Mouse (Mus musculus) hindbrain, embryonic 16.5 days (tissue): ENCODE results near the gene Tm4sf5. TPM values are rescaled to one million over a fixed set of nuclear protein-coding genes. Genes with fewer than 3 reads are reported as not detected.
"Not testable (repeated sequence)": the region's sequence is repeated elsewhere in the genome, so short reads cannot be mapped to it uniquely, and the experiment has no call there.

Experiments used
- ATAC-seq: fragments of 200-750 bp; cut with Nextera tagmentation; 2 replicates; pipeline ENCODE4 v1.8.0; 2017; ENCODE audit warnings: moderate TSS enrichment, moderate library complexity
- H3K27ac ChIP-seq: fragments of 300-500 bp; sonication (generic); 2 replicates; pipeline ENCODE4 v1.5.1; 2014; ENCODE audit warnings: low read depth, mild to moderate bottlenecking, control low read depth, low read length, moderate library complexity
- H3K27me3 ChIP-seq: fragments of 300-500 bp; sonication (generic); replicated peaks from 2 replicates; pipeline ENCODE4 v1.6.1; 2014; ENCODE audit warnings: low read length; ENCODE audit not compliant: control insufficient read depth, insufficient read depth
- H3K36me3 ChIP-seq: fragments of 300-500 bp; sonication (generic); 2 replicates; pipeline ENCODE4 v1.6.1; 2014; ENCODE audit warnings: mild to moderate bottlenecking, low read length, moderate library complexity, mixed read lengths; ENCODE audit not compliant: control insufficient read depth, insufficient read depth
- H3K4me1 ChIP-seq: fragments of 300-500 bp; sonication (generic); 2 replicates; pipeline ENCODE4 v1.6.1; 2014; ENCODE audit warnings: low read depth, low read length; ENCODE audit not compliant: control insufficient read depth, insufficient read depth
- H3K4me2 ChIP-seq: fragments of 300-500 bp; sonication (generic); 2 replicates; pipeline ENCODE4 v1.6.1; 2014; ENCODE audit warnings: mild to moderate bottlenecking, low read length, control low read depth, moderate library complexity
- H3K4me3 ChIP-seq: fragments of 300-500 bp; sonication (generic); 2 replicates; pipeline ENCODE4 v1.5.1; 2014; ENCODE audit warnings: mild to moderate bottlenecking, low read length, control low read depth, moderate library complexity
- H3K9ac ChIP-seq: fragments of 300-500 bp; sonication (generic); 2 replicates; pipeline ENCODE4 v1.6.1; 2014; ENCODE audit warnings: low read depth, mild to moderate bottlenecking, control low read depth, low read length, moderate library complexity
- H3K9me3 ChIP-seq: fragments of 300-500 bp; sonication (generic); 2 replicates; pipeline ENCODE4 v1.6.1; 2014; ENCODE audit warnings: mild to moderate bottlenecking, low read length, moderate library complexity; ENCODE audit not compliant: control insufficient read depth
- WGBS: fragments of 180-500 bp; shearing (Covaris S2); extraction: QIAGEN DNeasy Blood & Tissue Kit; methylation state at CpG from one replicate; pipeline ENCODE4 v1.1.7; 2014; 5-methylcytosine and 5-hydroxymethylcytosine counted together
- polyA plus RNA-seq: library from polyadenylated mRNA; unstranded; fragments of >200 nt; fragmentation: Nextera tagmentation; extraction: Ambion mirVana; gene quantifications from 2 replicates; pipeline ENCODE4 v1.2.1, GENCODE M21; 2015

The Tm4sf5 gene
- polyA plus RNA-seq, 1 experiment from 2014 or later: 5.5 TPM

DNA sequence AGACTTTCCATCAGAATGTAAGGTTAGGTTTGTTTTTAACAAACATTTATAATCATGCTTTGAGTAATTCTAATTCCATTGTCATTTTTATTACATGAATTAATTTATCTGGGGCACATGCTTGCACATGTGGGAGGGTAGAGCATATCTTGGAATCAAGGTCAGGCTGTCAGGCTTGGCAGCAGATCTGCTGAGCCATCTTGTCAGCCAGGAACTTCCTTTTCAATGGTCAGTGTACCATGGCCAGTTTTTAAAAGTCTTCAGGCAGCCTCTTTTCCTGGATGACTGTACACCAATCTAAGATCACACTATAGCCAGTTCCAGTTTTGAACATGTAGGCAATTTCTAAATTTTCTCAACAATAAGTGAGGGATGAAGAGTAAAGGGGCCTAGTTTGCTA, 32.3 kb upstream of the Tm4sf5 start:
- ATAC-seq: no peak
- Histone ChIP-seq H3K36me3 (no peaks in the 10 kb centered on the region), H3K9ac (no peak overlapping the region)

DNA sequence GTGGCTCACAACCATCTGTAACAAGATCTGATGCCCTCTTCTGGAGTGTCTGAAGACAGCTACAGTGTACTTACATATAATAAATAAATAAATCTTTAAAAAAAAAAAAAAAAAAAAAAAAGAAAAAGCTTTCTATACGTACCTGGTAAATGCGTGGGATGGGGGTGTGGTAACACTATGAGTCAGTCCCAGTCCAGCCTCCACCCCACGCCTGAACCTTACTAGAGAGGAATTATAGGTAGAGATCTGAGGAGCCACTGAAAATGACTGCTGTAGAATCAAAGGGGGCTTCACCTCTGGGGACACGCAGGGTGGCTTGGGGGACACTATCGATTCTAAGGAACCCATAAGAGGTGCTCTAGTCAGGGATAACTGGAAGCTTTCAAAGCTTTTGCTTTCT, 31.8 kb upstream of the Tm4sf5 start:
- not testable (repeated sequence) for H3K9ac ChIP-seq, ATAC-seq, H3K27me3 ChIP-seq, H3K4me3 ChIP-seq, H3K36me3 ChIP-seq, H3K4me2 ChIP-seq, H3K27ac ChIP-seq, H3K9me3 ChIP-seq, H3K4me1 ChIP-seq
- WGBS: 87% methylated on average over 5 of the region's 5 CpGs

More for the DNA sequence above, 32.3 kb upstream of the Tm4sf5 start:
- Histone ChIP-seq H3K4me3 (no peak overlapping the region), H3K9me3 (no peaks in the 10 kb centered on the region), H3K4me1 (no peaks in the 10 kb centered on the region), H3K27me3 (no peaks in the 10 kb centered on the region), H3K4me2 (no peak overlapping the region), H3K27ac (no peak overlapping the region)

DNA sequence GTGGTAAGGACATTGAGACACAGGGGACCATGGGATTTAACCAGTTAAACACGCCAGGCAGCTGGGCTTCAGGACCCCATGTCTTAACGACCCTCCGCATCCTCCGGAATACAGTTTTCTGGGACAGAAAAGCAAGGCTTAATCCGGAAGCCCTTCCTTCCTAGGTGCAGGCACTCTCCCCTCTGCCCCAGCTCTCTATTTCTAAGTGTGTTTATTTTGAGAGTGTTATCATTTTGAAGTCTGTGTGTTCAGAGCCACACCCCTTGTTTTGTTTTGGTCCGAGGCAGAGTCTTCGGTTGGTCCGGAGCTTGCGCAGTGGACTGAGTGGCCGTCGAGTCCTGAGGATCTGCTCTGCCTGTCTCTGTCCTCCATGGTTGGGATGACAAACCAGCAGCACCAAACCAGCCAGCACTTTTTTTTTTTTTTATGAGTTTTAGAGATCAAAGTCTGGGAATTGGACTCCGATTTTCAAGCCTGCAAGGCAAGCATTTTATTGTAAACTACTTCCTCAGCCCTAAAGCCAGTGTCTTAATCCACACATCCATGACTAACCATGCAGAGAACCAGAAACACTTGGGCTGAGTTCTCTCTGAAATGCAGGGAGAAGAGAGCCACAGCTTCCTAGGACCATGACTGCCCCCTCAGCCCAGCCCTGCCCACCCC, 30.0 kb upstream of the Tm4sf5 start:
- 80% methylated on average over 12 of the region's 12 CpGs for WGBS
- Histone ChIP-seq H3K9ac (no peak overlapping the region), H3K9me3 (no peaks in the 10 kb centered on the region), H3K4me2 (no peak overlapping the region), H3K4me3 (no peak overlapping the region), H3K4me1 (no peaks in the 10 kb centered on the region), H3K36me3 (no peaks in the 10 kb centered on the region), H3K27me3 (no peaks in the 10 kb centered on the region), H3K27ac (no peak overlapping the region)
- ATAC-seq: no peak

DNA sequence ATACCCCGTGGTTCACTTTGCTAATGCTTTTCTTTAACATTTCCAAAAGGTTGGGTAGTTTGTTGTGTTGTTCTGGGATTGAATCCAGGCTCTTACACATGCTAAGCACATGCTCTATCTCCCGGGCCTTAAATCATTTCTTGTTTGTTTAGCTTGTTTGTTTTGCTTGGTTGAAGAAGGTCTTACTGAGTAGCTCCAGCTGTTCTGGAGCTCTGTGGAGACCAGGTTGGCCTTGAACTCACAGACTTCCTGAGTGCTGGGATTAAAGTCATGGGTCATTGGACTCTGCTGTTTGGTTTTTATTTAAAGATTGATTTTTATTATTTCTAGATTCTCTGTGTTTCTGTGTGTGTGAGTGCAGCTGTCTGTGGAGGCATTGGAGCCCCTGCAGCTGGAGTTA, 19.5 kb upstream of the Tm4sf5 start:
- no peaks in the 10 kb centered on the region for H3K4me1 ChIP-seq
- H3K4me2 ChIP-seq: no peak overlapping the region
- no peak overlapping the region for H3K9ac ChIP-seq
- WGBS: 60% methylated on average over 2 of the region's 2 CpGs
- no peaks in the 10 kb centered on the region for H3K36me3 ChIP-seq
- no peak overlapping the region for H3K27ac ChIP-seq
- no peaks in the 10 kb centered on the region for H3K9me3 ChIP-seq
- ATAC-seq: no peak
- no peak overlapping the region for H3K4me3 ChIP-seq
- H3K27me3 ChIP-seq: no peaks in the 10 kb centered on the region

DNA sequence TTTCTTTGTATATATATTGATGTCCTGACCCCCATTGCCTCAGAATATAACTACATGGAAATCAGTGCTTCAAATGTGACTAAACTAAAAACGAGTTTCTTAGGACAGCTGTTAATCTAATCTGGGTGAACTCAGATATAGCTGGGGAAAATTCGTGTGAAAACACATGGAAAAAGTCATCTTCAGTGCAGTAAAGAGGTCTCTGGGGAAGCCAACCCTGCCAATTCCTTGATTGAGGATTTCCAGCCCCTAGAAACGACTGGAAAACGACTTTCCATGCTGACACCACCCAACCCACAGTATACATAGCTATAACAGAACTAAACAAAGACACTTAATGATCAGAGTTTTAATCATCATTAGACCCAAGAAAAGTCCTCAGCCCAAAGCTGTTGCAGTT, 17.2 kb upstream of the Tm4sf5 start:
- Histone ChIP-seq H3K27ac (no peak overlapping the region), H3K27me3 (no peaks in the 10 kb centered on the region), H3K4me3 (no peak overlapping the region), H3K9me3 (no peaks in the 10 kb centered on the region), H3K9ac (no peak overlapping the region), H3K36me3 (no peaks in the 10 kb centered on the region), H3K4me2 (no peak overlapping the region), H3K4me1 (no peaks in the 10 kb centered on the region)
- ATAC-seq: no peak
- 43% methylated on average over 4 of the region's 4 CpGs for WGBS

DNA sequence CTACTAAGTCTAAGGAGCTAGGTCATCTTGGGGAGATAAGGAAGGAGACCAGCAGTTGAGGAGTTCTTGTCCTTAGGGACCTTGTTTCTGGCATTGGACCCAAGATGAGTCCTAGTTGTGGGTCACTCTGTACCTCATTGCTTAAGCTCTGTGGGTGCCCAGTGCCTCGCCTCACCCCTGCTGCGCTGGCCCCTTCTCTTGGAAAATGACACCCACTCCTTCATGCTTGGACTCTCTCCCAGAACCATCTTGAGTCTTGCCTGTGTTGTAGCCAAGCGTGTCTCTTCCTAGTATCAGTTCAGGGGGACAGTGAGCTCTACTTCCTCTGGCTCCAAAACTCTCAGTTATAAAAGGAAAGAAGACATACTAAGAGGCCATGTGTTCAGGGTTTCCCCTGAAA, 15.9 kb upstream of the Tm4sf5 start:
- Histone ChIP-seq H3K4me3 (no peak overlapping the region), H3K4me1 (no peaks in the 10 kb centered on the region), H3K9ac (no peak overlapping the region), H3K27ac (no peak overlapping the region), H3K4me2 (no peak overlapping the region), H3K27me3 (no peaks in the 10 kb centered on the region), H3K36me3 (no peaks in the 10 kb centered on the region), H3K9me3 (no peaks in the 10 kb centered on the region)
- 82% methylated on average over 3 of the region's 3 CpGs for WGBS
- no peak for ATAC-seq

DNA sequence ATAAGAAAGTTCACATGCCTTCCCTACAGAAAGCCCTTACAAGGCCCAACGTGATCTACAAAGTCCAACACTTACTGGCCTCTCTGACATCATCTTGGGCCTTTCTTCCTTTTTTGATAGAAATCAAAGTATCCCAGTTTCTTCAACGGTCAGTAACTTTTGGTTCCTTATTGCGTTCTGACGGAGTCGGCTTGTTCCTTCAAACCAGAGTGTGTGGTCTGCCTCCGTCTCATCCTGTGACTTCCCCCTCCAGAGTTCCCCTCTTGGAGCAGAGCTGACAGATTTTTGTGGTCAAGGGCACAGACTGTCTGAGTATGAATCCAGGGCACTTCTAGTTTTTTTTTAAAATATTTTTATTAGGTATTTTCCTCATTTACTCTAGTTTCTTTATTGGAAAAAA, 15.4 kb upstream of the Tm4sf5 start:
- no peak overlapping the region for H3K27ac ChIP-seq
- H3K4me2 ChIP-seq: no peak overlapping the region
- no peaks in the 10 kb centered on the region for H3K36me3 ChIP-seq
- H3K4me3 ChIP-seq: no peak overlapping the region
- H3K9me3 ChIP-seq: no peaks in the 10 kb centered on the region
- ATAC-seq: no peak
- no peaks in the 10 kb centered on the region for H3K27me3 ChIP-seq
- no peak overlapping the region for H3K9ac ChIP-seq
- H3K4me1 ChIP-seq: no peaks in the 10 kb centered on the region
- WGBS: 89% methylated on average over 6 of the region's 6 CpGs

DNA sequence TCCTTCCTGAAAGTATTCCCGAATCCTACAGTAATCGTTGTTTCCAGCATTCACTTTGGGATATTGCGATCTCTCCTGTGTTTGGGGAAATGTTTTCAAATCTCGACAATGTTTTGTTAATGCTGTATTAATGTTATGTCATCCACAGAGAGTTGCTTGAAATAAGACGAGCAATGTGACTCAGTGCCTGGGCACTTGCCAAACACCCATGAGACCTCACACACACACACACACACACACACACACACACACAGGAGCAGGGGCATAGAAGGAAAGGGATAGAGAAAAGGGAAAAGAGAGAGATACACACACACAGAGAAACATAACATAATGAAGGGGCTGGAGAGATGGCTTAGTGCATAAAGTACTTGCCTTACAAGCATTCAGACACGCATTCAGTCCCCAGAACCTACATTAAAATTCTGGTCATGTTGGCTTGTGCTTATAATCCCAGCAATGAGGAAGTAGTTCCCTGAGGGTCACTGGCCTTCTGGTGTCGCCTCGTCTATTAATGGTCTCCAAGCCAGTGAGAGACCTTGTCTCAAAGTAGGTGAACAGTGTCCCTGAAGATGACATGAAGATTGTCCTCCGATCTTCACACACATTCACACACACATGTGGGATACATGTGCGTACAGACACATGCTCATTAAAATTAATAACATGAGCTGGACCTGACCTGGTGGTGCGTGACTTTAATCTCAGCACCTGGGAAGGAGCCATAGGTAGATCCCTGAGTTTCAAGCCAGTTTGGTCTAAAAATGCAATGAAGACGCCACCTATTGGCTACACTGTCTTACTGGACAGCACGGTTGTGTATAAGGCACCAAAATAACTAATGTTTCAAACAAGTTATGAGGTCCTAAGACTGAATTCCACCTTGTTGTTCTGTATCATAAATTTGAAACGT, 5.2 kb upstream of the Tm4sf5 start:
- no peak overlapping the region for H3K4me2 ChIP-seq
- H3K4me1 ChIP-seq: no peaks in the 10 kb centered on the region
- no peak overlapping the region for H3K4me3 ChIP-seq
- WGBS: 74% methylated on average over 14 of the region's 14 CpGs
- no peaks in the 10 kb centered on the region for H3K36me3 ChIP-seq
- H3K27ac ChIP-seq: no peak overlapping the region
- ATAC-seq: no peak
- no peaks in the 10 kb centered on the region for H3K9me3 ChIP-seq
- H3K9ac ChIP-seq: no peak overlapping the region
- no peaks in the 10 kb centered on the region for H3K27me3 ChIP-seq

DNA sequence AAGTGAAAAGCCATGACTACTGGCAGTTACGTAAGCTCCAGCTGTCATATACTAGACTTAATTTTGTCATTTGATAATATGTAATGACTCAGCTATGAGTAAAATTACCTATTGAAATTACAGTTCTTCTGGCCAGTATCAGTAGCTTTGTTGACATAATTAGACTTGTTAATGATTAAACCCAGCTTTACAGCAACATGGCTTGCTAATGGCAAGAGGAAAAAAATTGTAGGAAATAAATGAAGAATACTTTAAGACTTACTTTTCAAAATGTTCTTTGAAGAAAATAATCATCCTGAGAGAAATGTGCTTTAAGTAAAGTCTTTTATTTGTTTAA, 4.6 kb upstream of the Tm4sf5 start:
- Histone ChIP-seq H3K4me1 (no peaks in the 10 kb centered on the region), H3K9me3 (no peaks in the 10 kb centered on the region), H3K27ac (no peak overlapping the region), H3K4me2 (no peak overlapping the region), H3K4me3 (no peak overlapping the region), H3K9ac (no peak overlapping the region), H3K27me3 (no peaks in the 10 kb centered on the region), H3K36me3 (no peaks in the 10 kb centered on the region)
- WGBS: 95% methylated on average over 1 of the region's 1 CpGs
- no peak for ATAC-seq
